9 mouse cellular contexts compared by ENCODE assay signal in the genomic region with DNA sequence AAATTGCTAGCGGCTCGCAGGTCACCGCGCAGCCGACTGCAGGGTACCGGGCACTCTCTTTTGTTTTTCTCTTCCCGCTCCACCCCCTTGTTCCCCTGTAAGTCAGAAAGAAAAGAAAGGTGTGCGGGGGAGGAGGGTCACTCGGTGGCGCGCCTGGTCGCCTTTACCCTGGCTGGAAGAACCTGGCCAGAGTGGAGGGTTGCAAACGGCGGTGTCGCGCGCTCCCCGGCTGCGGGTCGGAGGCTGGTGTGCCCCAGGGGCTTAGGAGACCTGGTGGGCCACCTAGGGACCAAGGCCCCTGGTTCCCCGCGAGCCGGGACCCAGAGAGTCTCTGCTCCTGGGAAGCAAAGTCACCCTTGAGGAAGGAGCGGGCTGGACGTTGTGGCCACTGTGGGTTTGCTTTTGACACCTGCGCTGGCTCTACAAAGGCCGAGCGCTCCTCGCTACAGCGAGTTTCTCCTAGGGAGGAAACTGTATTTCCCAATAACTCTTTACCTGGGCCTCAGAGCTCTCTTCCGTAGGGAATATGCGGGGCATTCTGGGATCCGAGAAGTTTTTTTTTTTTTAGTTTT. TPM values are rescaled to one million over a fixed set of nuclear protein-coding genes. Genes with fewer than 3 reads are reported as not detected.
DNase-seq lines count a peak whose midpoint lies in the region; ATAC-seq lines count a peak whose summit lies in the region.
"Had no signal": no experiment of that assay in that cellular context is flagged by ENCODE, and none has a peak within 500 bp of the region (broad histone marks: within the 10 kb centered on the region; RNA-seq: fewer than 3 reads in every experiment).

No protein-coding gene starts in this region.

- peak overlapping the region; percentile 1; the same call in 1 of the 2 replicates for H3K4me3 ChIP-seq in forebrain, embryonic 12.5 days (replicated peaks)
- H3K4me3 ChIP-seq in forebrain, embryonic 16.5 days (replicated peaks; ENCODE audit: low read length): no peak overlapping the region
- H3K4me3 ChIP-seq in liver, embryonic 13.5 days (replicated peaks): peak overlapping the region; percentile 50

- H3K27me3 ChIP-seq in forebrain, embryonic 12.5 days: peaks cover 87% of the 10 kb centered on the region
- H3K27me3 ChIP-seq in forebrain, embryonic 16.5 days (replicated peaks; ENCODE audit: control insufficient read depth, insufficient read depth, low read length): peaks cover 58% of the 10 kb centered on the region
- H3K27me3 ChIP-seq in liver, embryonic 13.5 days: peaks cover 91% of the 10 kb centered on the region

- H3K36me3 ChIP-seq in forebrain, embryonic 12.5 days (replicated peaks): no peaks in the 10 kb centered on the region
- H3K36me3 ChIP-seq in forebrain, embryonic 16.5 days (ENCODE audit: control insufficient read depth, insufficient read depth): no peaks in the 10 kb centered on the region
- no peaks in the 10 kb centered on the region for H3K36me3 ChIP-seq in liver, embryonic 13.5 days

- ATAC-seq in forebrain, embryonic 12.5 days (ENCODE audit: low FRiP score): no peak
- ATAC-seq in forebrain, embryonic 16.5 days: no peak
- ATAC-seq in liver, embryonic 13.5 days (ENCODE audit: low read depth): 0 out of 2 replicates have a peak, but pooled peaks have one; percentile 16

- DNase-seq in urinary bladder, postnatal 14 days (ENCODE audit: low spot score): peak; percentile 49
- no peak for DNase-seq in urinary bladder, postnatal 4 days (ENCODE audit: low spot score in 2 of 2)
- no peak for DNase-seq in liver, embryonic 13.5 days
- DNase-seq in spleen, postnatal 10 days (ENCODE audit: low spot score in 2 of 2): no peak
- no peak for DNase-seq in adrenal gland, adult 8-10 months
- DNase-seq in spleen, postnatal 36 days (ENCODE audit: low spot score in 2 of 2): no peak

- H3K9me3 ChIP-seq in forebrain, embryonic 12.5 days: no peaks in the 10 kb centered on the region
- no peaks in the 10 kb centered on the region for H3K9me3 ChIP-seq in forebrain, embryonic 16.5 days (ENCODE audit: control insufficient read depth, low read length)
- no peaks in the 10 kb centered on the region for H3K9me3 ChIP-seq in liver, embryonic 13.5 days (replicated peaks)

- peaks cover 25% of the 10 kb centered on the region for H3K4me1 ChIP-seq in forebrain, embryonic 12.5 days
- H3K4me1 ChIP-seq in forebrain, embryonic 16.5 days (replicated peaks; ENCODE audit: control insufficient read depth, insufficient read depth, low read length): peaks cover 3% of the 10 kb centered on the region; the same call in 1 of the 2 replicates
- H3K4me1 ChIP-seq in liver, embryonic 13.5 days (replicated peaks): no peaks in the 10 kb centered on the region

- no peak overlapping the region for H3K27ac ChIP-seq in forebrain, embryonic 12.5 days
- H3K27ac ChIP-seq in forebrain, embryonic 16.5 days (ENCODE audit: low read length): no peak overlapping the region
- H3K27ac ChIP-seq in liver, embryonic 13.5 days: no peak overlapping the region

- no peak overlapping the region for H3K9ac ChIP-seq in forebrain, embryonic 12.5 days
- no peak overlapping the region for H3K9ac ChIP-seq in forebrain, embryonic 16.5 days (replicated peaks; ENCODE audit: low read depth, low read length)
- H3K9ac ChIP-seq in liver, embryonic 13.5 days: peak overlapping the region; percentile 59

- 0 out of 2 replicates have a peak overlapping the region, but pooled peaks have one; percentile 3 for H3K4me2 ChIP-seq in forebrain, embryonic 12.5 days
- no peak overlapping the region for H3K4me2 ChIP-seq in forebrain, embryonic 16.5 days (ENCODE audit: low read length)
- H3K4me2 ChIP-seq in liver, embryonic 13.5 days: peak overlapping the region; percentile 52

- WGBS in forebrain, embryonic 12.5 days: under 1% methylated on average over 33 of the region's 33 CpGs
- WGBS in forebrain, embryonic 16.5 days: under 1% methylated on average over 33 of the region's 33 CpGs
- WGBS in liver, embryonic 13.5 days (ENCODE audit: insufficient replicate concordance): 2% methylated on average over 33 of the region's 33 CpGs

RNA-seq across cellular contexts. Expression of a gene that starts 3.4 kb away (rescaled TPM):
- polyA plus RNA-seq in forebrain, embryonic 12.5 days (2016; fragmentation: Nextera tagmentation; extraction: Ambion mirVana): not detected in 2 replicates
- 0.16 TPM in 1 of 2 replicates, not detected in the other for polyA plus RNA-seq in forebrain, embryonic 16.5 days (2015; fragmentation: Nextera tagmentation; extraction: Ambion mirVana)
- polyA plus RNA-seq in liver, embryonic 13.5 days (2015; fragmentation: Nextera tagmentation; extraction: Ambion mirVana): 1.0 and 2.0 TPM in 2 replicates
- under 1 TPM in 2 of 4 experiments, not detected in 2; 0.11 to 0.12 TPM for total RNA-seq in adrenal gland, adult 8-10 months (2022)
- total RNA-seq: common myeloid progenitor, adult 5-6 weeks had no signal
